Mouse (Mus musculus) gastrocnemius, adult 2 months (tissue): ENCODE data around the gene Adap1. TPM values are rescaled to one million over a fixed set of nuclear protein-coding genes. Genes with fewer than 3 reads are reported as not detected.

Experiments used
- DNase-seq: peaks from one replicate; pipeline ENCODE4 v3.0.0; 2022
- H3K27ac ChIP-seq: fragments of 200-600 bp; 2 replicates; pipeline ENCODE4 v1.8.1; 2022; ENCODE audit warnings: mild to moderate bottlenecking
- H3K4me3 ChIP-seq: fragments of 200-600 bp; 2 replicates; pipeline ENCODE4 v1.8.1; 2022; ENCODE audit warnings: mild to moderate bottlenecking, moderate library complexity
- CTCF ChIP-seq: fragments of 200-600 bp; IDR thresholded peaks from 2 replicates; pipeline ENCODE4 v1.8.1; 2022; ENCODE audit warnings: antibody characterized with exemption, mild to moderate bottlenecking, moderate library complexity
- intact Hi-C: fragments of 180-260 bp; cut with DNase I; formaldehyde crosslinking; loops from one replicate; pipeline ENCODE4 v1.15.1; 2025
- total RNA-seq, 2 experiments: library from RNA; stranded (reverse); gene quantifications; 2 replicates each; pipeline ENCODE4 v1.2.3; 2021

Gene Adap1
- total RNA-seq, 2 experiments from 2014 or later, result 0.89 to 1.0 TPM

DNA sequence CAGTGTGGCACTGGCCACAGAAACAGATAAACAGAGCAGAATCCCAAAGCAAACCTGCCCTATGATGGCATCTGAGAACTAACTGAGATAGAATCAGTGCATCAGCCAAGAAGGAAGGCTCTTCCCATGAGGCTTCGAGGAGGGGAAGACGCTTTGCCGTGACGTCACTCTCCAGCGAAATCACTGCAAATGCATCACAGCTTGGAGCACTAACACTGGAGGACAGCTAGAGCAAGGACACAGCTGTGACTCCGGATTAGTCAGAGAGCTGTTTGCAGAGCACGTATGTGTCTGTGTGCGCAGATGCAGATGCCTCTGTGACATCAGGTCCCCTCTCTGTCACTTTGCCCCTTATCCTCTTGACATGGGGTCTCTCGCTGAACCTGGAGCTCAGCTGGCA is 13.6 kb downstream of the Adap1 start:
- Histone ChIP-seq H3K4me3 (no peak overlapping the region), H3K27ac (no peak overlapping the region)
- no peak for DNase-seq
- no peak for TF ChIP-seq CTCF
- intact Hi-C loops, result no loop called here

DNA sequence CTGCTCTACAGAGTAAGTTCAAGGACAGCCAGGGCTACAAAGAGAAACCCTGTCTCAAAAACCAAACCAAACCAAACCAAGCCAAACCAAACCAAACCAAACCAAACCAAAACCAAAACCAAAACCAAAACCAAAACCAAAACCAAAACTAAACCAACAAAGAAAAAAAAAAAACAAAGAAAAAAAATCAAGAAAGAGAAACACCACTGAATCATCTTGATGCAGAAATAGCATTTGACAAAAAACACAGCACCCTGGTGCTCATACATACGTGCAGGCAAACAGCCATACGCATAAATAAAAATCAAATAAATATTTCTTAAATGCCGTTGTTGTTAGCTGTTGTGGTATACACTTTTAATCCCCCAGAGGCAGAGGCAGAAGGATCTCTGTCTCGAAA is 14.9 kb downstream of the Adap1 start:
- H3K4me3 ChIP-seq, result no peak overlapping the region
- TF ChIP-seq CTCF, result no peak
- DNase-seq, result no peak
- H3K27ac ChIP-seq, result no peak overlapping the region
- intact Hi-C loops, result no loop called here

DNA sequence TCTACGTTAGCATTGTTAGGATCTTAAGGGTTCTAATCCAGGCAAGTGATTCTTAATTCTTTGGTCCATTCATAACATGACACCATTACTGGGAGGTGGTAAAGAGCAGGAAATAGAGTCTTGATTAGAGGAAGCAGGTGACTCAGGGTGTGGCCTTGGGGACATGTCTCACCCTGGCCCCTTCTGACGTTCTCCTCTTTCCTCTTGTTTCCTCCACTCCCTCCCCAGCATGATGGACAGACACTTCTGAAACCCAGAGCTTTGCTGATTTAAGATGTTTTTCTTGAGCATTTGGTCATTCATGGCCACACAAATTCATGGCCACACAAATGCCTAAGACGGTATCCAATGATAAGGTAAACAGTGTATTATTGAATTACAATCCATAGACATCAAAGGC is 15.5 kb downstream of the Adap1 start:
- Histone ChIP-seq H3K27ac (no peak overlapping the region), H3K4me3 (no peak overlapping the region)
- TF ChIP-seq CTCF, result no peak
- intact Hi-C loops, result no loop called here
- no peak for DNase-seq

DNA sequence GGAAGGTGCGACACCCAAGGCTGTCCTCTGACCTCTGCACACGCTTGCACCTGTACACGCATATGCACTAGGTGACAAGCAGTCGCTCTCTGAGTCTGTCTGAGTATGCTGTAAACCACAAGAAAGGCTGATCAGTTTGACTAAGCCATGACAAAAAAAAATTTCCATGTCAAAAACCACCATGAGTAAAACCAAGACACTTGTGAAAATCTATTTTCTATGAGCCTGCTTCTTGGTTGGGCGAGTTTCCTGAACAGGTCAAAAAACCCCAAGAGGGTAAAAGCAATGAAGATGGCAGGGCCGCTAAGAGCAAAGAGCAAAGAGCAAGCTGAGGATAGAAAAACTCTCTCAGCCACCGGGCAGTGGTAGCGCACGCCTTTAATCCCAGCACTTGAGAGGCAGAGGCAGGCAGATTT is 21.8 kb downstream of the Adap1 start:
- DNase-seq, result no peak
- Histone ChIP-seq H3K4me3 (no peak overlapping the region), H3K27ac (no peak overlapping the region)
- intact Hi-C loops, result no loop called here
- no peak for TF ChIP-seq CTCF

DNA sequence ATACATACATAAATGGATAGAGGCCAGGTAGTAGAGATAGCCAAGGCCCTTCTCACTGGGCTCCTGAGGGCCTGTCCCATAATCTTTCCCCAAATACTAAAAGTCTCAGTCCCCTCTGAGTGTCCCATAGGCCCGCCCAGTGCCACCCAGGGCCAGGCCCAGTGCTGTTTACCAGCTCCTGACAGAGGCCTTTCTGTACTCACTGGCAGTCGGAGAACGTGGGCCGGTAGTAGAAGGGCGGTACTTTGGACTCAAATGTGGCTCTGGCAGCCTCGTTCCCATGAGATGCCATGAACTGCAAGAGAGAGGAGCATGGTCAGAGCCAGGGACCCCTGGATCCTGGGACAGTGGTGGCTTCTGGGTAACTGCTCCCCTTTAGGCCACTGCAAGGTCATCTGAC is 23.3 kb downstream of the Adap1 start:
- no peak for TF ChIP-seq CTCF
- no peak for DNase-seq
- Histone ChIP-seq H3K27ac (no peak overlapping the region), H3K4me3 (no peak overlapping the region)
- intact Hi-C loops, result no loop called here

DNA sequence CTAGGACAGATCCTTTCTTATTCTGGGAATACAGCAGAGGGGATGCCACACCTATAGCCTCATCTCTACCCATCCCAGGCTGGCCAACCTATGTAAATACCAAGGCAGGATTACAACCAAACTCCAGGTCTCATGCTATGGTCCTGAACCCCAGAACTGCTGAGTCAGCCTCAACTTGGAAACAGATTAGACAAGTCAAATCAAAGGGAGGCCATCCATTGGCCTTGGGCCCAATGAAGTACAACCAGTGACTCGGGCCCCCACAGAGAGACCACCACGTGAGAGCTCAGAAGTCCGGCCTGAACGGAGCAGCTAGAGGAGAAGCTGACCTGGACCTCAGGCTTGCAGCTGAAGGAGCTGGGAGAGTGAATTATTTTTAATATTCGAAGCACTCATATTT is 27.7 kb downstream of the Adap1 start:
- intact Hi-C loops, result no loop called here
- TF ChIP-seq CTCF, result no peak
- no peak for DNase-seq
- H3K27ac ChIP-seq, result no peak overlapping the region
- no peak overlapping the region for H3K4me3 ChIP-seq

DNA sequence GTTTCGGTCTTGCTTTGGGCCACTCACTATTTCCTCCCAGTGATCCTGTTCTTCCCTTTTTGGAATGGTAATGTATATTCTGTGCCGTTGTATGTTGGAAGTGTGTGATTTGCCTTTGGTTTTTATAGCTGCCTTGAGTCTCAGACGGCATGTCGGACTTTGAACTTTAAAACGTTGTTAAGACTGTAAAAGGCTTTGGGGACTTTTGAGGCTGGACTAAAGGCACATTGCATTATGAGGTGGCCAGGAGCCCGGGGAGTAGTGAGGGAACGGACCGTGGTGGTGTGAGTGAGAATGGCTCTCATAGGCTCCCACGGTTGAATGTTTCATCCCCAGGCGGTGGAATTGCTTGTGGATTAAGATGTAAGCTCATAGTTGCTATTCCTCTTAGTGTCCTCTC is 28.3 kb downstream of the Adap1 start:
- intact Hi-C loops, result no loop called here
- DNase-seq, result no peak
- Histone ChIP-seq H3K27ac (no peak overlapping the region), H3K4me3 (no peak overlapping the region)
- no peak for TF ChIP-seq CTCF

DNA sequence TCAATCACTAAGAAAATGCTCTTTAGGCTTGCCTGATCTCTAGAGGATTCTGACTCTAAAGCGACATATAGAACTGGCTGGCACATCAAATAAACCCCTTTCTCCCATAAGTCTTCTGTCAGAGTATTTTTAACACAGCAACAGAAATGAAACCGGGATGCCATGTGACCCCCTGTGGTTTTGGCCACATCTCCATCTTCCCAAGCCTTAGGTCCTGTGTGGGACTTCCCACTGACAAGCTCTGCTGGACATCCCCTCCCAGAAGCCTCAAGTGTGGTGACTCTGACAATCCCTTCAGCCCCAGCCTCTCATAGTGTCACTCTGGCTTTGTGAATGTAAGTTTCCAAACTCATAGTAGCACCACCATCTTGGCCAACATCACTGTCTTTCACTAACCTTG is 31.3 kb downstream of the Adap1 start:
- H3K4me3 ChIP-seq, result no peak overlapping the region
- intact Hi-C loops, result no loop called here
- no peak for TF ChIP-seq CTCF

DNA sequence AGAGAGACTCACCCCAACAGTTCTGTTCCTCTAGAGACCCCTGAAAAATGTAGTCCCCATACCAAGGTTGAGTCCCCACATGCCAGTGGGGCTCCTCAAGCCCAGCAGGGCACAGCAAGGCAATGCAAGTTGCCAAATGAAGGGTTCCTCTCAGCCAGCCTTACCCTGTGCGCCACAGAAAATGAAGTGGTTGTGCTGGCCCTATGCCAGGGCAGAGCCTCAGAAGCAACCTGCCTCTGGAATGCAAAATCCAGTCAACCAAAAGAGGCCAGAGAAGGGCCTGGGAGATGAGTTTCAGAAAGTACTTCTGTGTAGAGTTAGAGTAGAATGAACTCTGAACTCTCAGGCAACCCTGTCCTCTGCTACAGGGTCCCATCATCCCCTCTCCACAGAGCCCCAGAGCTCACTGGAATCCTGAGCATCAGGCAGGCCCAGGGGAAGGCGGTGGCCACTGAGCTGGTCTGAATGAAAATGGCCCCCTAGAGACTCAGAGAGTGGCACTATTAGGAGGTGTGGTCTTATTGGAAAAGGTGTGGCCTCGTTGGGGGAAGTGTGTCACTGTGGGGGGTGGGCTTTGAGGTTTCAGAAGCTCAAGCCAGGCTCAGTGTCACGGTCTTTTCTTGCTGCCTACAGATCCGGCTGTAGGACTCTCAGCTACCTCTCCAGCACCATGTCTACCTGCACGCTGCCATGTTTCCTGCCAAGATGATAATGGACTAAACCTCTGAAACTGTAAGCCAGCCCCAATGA is 33.4 kb downstream of the Adap1 start:
- Histone ChIP-seq H3K4me3 (no peak overlapping the region), H3K27ac (no peak overlapping the region)
- TF ChIP-seq CTCF, result no peak
- DNase-seq, result no peak
- intact Hi-C loops, result no loop called here

More for the DNA sequence above, 31.3 kb downstream of the Adap1 start:
- no peak for DNase-seq
- no peak overlapping the region for H3K27ac ChIP-seq

DNA sequence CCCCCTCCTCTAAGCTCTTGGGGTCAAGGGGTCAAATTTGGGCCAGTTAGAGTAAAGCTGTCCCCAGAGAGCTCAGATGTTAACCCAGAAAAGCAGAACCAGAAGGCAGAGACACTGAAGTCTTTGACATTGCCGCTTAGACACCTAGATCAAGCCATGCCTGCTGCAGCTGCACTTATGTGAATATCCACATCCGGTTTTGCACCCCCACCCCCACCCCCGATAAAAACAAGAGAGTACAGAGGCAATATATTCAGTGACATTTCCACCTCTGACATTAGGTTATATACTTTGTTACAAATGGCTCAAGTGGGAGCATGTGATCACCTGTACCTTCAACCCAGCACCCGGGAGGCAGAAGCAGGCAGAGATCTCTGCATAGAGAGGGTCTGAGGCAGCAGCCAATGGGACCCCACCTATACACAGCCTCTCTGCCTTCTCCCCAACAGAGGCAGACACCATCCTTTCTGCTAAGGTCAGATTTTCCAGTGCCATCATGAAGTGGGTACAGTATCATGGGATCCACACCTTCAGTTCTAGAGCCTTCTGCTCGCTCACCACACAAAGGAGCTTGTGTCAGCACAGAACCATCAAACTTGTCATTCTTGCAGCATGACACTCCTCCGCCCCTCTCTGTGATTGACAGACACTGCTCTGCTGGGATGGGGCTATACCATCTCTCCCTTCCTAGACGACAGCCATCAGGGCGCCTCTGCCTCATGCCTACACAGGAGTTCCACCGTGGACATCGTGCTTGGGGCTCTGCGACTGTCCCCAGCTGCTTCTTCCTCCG is 34.8 kb downstream of the Adap1 start:
- TF ChIP-seq CTCF, result no peak
- intact Hi-C loops, result no loop called here
- Histone ChIP-seq H3K27ac (no peak overlapping the region), H3K4me3 (no peak overlapping the region)
- no peak for DNase-seq

DNA sequence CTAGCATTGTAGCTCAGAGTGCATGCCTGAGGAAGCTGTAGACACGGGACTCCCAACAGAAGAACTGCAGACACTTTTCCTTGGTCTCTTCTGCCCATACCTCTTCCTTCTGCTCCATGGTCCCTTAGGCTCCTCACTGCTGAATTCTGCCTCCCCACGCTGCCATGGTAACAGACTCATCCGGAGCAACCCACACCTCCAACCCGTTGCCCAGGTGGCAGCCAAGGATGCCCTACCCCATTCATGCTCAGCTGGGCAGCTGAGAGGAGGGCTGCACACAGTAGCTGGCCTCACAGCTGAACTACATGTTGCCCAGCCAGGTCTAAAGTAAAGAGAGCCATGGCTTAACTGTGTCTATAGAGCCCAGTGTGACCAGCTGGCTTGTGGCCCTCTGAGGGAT is 36.8 kb downstream of the Adap1 start:
- TF ChIP-seq CTCF, result no peak
- H3K4me3 ChIP-seq, result no peak overlapping the region
- intact Hi-C loops, result no loop called here
- no peak for DNase-seq
- H3K27ac ChIP-seq, result no peak overlapping the region

DNA sequence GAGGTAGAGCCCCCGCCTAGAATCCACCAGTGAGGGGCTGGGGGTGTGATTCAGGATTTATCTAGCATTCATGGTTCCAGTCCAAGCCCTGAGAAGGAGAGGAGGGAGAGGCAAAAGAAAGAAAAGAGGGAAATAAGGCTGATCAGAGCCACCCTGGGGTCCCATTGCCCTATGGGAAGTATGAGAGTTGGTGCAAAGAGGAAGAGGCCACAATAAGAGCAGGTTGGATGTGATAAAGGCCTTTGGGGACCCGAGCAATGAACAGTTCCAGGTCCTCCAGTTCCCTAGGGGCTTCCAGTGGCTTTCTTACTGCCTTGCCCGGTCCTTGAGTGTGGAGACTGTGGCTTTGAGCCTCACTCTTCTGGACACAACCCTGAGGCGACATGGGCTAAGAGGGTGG is 37.6 kb downstream of the Adap1 start:
- TF ChIP-seq CTCF, result no peak
- DNase-seq, result no peak
- intact Hi-C loops, result no loop called here
- Histone ChIP-seq H3K4me3 (no peak overlapping the region), H3K27ac (no peak overlapping the region)

DNA sequence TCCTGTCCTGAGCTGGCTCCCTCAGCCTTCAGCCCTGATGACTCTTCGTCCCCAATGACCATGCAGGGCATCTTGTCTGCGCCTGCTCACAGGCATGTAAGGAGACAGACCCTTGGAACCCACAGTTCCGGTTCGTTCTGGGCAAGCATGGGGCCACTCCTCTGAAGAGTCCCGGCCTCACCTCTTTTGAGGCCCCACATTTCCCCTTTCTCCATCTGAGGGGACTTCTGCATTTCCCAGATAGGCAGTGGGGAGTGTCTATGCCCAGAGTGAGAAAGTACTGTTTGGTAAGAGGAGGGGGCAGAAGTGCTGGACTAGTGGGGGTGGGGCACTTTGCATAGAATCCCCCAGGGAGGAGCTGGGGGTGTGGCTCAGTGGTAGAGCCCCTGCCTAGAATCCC is 38.3 kb downstream of the Adap1 start:
- DNase-seq, result no peak
- Histone ChIP-seq H3K27ac (peak overlapping the region; percentile 28; the same call in 1 of the 2 replicates), H3K4me3 (no peak overlapping the region)
- intact Hi-C loops, result no loop called here
- no peak for TF ChIP-seq CTCF
